Mouse (Mus musculus): ENCODE data around the gene Bin2.

DNA sequence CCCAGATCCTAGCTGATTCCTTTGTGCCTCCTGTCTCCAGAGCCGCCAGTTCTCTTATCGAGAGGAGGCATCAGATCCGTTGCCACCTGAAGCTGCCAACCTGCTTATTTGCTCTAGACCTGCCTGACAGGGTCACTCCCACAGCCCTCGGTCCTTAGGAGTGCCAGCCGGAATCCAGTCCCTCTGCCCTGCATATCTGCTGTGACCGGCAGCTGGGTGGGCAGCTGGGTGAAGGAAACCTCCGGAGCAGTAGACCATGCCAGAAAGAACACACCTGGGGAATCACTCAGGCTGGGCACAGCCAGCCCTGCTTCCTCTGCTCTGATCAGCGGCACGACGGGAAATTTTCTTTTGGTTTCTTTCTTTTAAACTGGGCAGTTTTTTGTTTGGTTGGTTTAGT lies 36.0 kb downstream of the Bin2 start:
- TF ChIP-seq CTCF (IDR thresholded peaks at IDR 0.05; ENCODE audit: low read depth): no peak
- no peak for TF ChIP-seq EP300 (IDR thresholded peaks at IDR 0.05; ENCODE audit: low read depth)
